22 mouse cellular contexts compared by ENCODE assay signal in genomic region chr4:81280098-81280497, GRCm38 (mm10).
DNase-seq lines count a peak whose midpoint lies in the region; ATAC-seq and TF ChIP-seq lines count a peak whose summit lies in the region.
"Had no signal": no experiment of that assay in that cellular context is flagged by ENCODE, and none has a peak within 500 bp of the region (broad histone marks: within the 10 kb centered on the region; RNA-seq: fewer than 3 reads in every experiment).

No protein-coding gene starts in this region.

- H3K27ac ChIP-seq in midbrain, embryonic 11.5 days (ENCODE audit: low read depth, low read length), result peak overlapping the region; percentile 22; the same call in 1 of the 2 replicates
- no peak overlapping the region for H3K27ac ChIP-seq in midbrain, postnatal 0 days (ENCODE audit: low read depth, low read length)
- H3K27ac ChIP-seq in forebrain, embryonic 12.5 days, result 0 out of 2 replicates have a peak overlapping the region, but pooled peaks have one; percentile 19
- H3K27ac ChIP-seq: heart, adult 2 months; limb, embryonic 10.5 days; stomach, embryonic 15.5 days had no signal

- no peak for DNase-seq in frontal cortex, postnatal 36 days (ENCODE audit: low spot score in 2 of 2)
- no peak for DNase-seq in midbrain, embryonic 11.5 days (ENCODE audit: low spot score, missing footprints)
- no peak for DNase-seq in midbrain, postnatal 0 days (ENCODE audit: low spot score)
- no peak for DNase-seq in cerebellum, adult 8-10 months
- DNase-seq: B cell, adult 2 months; cerebellum, adult 9-11 months; gastrocnemius, postnatal 14 days; heart, adult 2 months; heart, postnatal 4 days; layer of hippocampus, adult 9-11 months; lung, adult 18-20 months; lung, postnatal 14 days; right cerebral cortex, postnatal 14 days; thymus, adult 18-20 months; thymus, postnatal 4 days had no signal

- H3K9me3 ChIP-seq in midbrain, embryonic 11.5 days (ENCODE audit: control insufficient read depth, low read length), result no peaks in the 10 kb centered on the region
- no peaks in the 10 kb centered on the region for H3K9me3 ChIP-seq in midbrain, postnatal 0 days (ENCODE audit: low read length)
- H3K9me3 ChIP-seq in forebrain, embryonic 12.5 days, result no peaks in the 10 kb centered on the region
- H3K9me3 ChIP-seq: limb, embryonic 10.5 days; stomach, embryonic 15.5 days had no signal

- H3K36me3 ChIP-seq in midbrain, embryonic 11.5 days (ENCODE audit: control insufficient read depth, insufficient read depth, low read length), result 0 out of 2 replicates have a peak, but pooled peaks cover 3% of the 10 kb centered on the region
- H3K36me3 ChIP-seq in midbrain, postnatal 0 days (ENCODE audit: insufficient read depth, low read length), result no peaks in the 10 kb centered on the region
- H3K36me3 ChIP-seq in forebrain, embryonic 12.5 days (replicated peaks), result peaks cover 30% of the 10 kb centered on the region

- H3K9ac ChIP-seq in midbrain, embryonic 11.5 days (ENCODE audit: low read length), result 0 out of 2 replicates have a peak overlapping the region, but pooled peaks have one; percentile 7
- H3K9ac ChIP-seq in midbrain, postnatal 0 days (replicated peaks; ENCODE audit: low read length, poor library complexity, severe bottlenecking), result no peak overlapping the region
- H3K9ac ChIP-seq in forebrain, embryonic 12.5 days, result no peak overlapping the region
- H3K9ac ChIP-seq: stomach, embryonic 15.5 days had no signal

- WGBS in midbrain, embryonic 11.5 days, result 5% methylated on average over 4 of the region's 4 CpGs
- WGBS in midbrain, postnatal 0 days, result 18% methylated on average over 4 of the region's 4 CpGs
- 21% methylated on average over 4 of the region's 4 CpGs for WGBS in forebrain, embryonic 12.5 days

- H3K4me1 ChIP-seq in midbrain, embryonic 11.5 days (ENCODE audit: control insufficient read depth, insufficient read depth, low read length), result peaks cover 5% of the 10 kb centered on the region; the same call in 1 of the 2 replicates
- H3K4me1 ChIP-seq in midbrain, postnatal 0 days (ENCODE audit: insufficient read depth, low read length), result no peaks in the 10 kb centered on the region
- H3K4me1 ChIP-seq in forebrain, embryonic 12.5 days, result no peaks in the 10 kb centered on the region
- H3K4me1 ChIP-seq: limb, embryonic 10.5 days; stomach, embryonic 15.5 days had no signal

- no peak for TF ChIP-seq CTCF in midbrain, postnatal 0 days (IDR thresholded peaks at IDR 0.05)

- peak; percentile 32; the same call in 1 of the 2 replicates for ATAC-seq in frontal cortex, adult (ENCODE audit: low TSS enrichment)
- peak; percentile 62; the same call in 1 of the 2 replicates for ATAC-seq in midbrain, embryonic 11.5 days (ENCODE audit: low FRiP score)
- no peak for ATAC-seq in midbrain, postnatal 0 days (ENCODE audit: low FRiP score)
- 0 out of 2 replicates have a peak, but pooled peaks have one; percentile 49 for ATAC-seq in forebrain, embryonic 12.5 days (ENCODE audit: low FRiP score)
- no peak for ATAC-seq in cerebellum, adult (ENCODE audit: insufficient number of reproducible peaks, low FRiP score, low TSS enrichment)

- H3K4me3 ChIP-seq in midbrain, embryonic 11.5 days (ENCODE audit: low read depth, low read length), result no peak overlapping the region
- no peak overlapping the region for H3K4me3 ChIP-seq in midbrain, postnatal 0 days (ENCODE audit: low read depth, low read length)
- H3K4me3 ChIP-seq in forebrain, embryonic 12.5 days (replicated peaks), result no peak overlapping the region
- H3K4me3 ChIP-seq: heart, adult 2 months; limb, embryonic 10.5 days; myocyte; stomach, embryonic 15.5 days had no signal

- no peak overlapping the region for H3K4me2 ChIP-seq in midbrain, embryonic 11.5 days
- no peak overlapping the region for H3K4me2 ChIP-seq in midbrain, postnatal 0 days (ENCODE audit: low read depth, low read length, poor library complexity, severe bottlenecking)
- no peak overlapping the region for H3K4me2 ChIP-seq in forebrain, embryonic 12.5 days
- H3K4me2 ChIP-seq: liver, embryonic 11.5 days; stomach, embryonic 15.5 days had no signal

- H3K27me3 ChIP-seq in midbrain, embryonic 11.5 days (ENCODE audit: control insufficient read depth, insufficient read depth, low read length), result no peaks in the 10 kb centered on the region
- no peaks in the 10 kb centered on the region for H3K27me3 ChIP-seq in midbrain, postnatal 0 days (ENCODE audit: insufficient read depth, low read length)
- H3K27me3 ChIP-seq in forebrain, embryonic 12.5 days, result no peaks in the 10 kb centered on the region
- H3K27me3 ChIP-seq: stomach, embryonic 15.5 days had no signal

Comparison
In these comparisons a context has a peak if more than half of its experiments do, and no peak if none do; other contexts are left out.
1. ATAC-seq: peak in frontal cortex, adult (single experiment), midbrain, embryonic 11.5 days (single experiment) and forebrain, embryonic 12.5 days (single experiment); none in midbrain, postnatal 0 days (single experiment) and cerebellum, adult (single experiment).